Mouse (Mus musculus) myocyte (in vitro differentiated cells): Measurements from ENCODE around the gene Abca17. TPM values are rescaled to one million over a fixed set of nuclear protein-coding genes. Genes with fewer than 3 reads are reported as not detected.

Experiments used
- H3K27me3 ChIP-seq: one replicate; pipeline ENCODE4 v1.6.1; 2011; ENCODE audit not compliant: control insufficient read depth, insufficient read depth, insufficient read length
- H3K36me3 ChIP-seq: one replicate; pipeline ENCODE4 v1.6.1; 2011; ENCODE audit not compliant: control insufficient read depth, insufficient read depth
- H3K4me2 ChIP-seq: one replicate; pipeline ENCODE4 v1.6.1; 2011; ENCODE audit warnings: low read depth, control low read depth
- H3K4me3 ChIP-seq: one replicate; pipeline ENCODE4 v1.5.1; 2011; ENCODE audit warnings: mild to moderate bottlenecking, control low read depth, moderate library complexity
- H3K79me2 ChIP-seq: one replicate; pipeline ENCODE4 v1.6.1; 2011; ENCODE audit not compliant: control insufficient read depth, insufficient read depth
- H3ac ChIP-seq: one replicate; pipeline ENCODE4 v1.6.1; 2011; ENCODE audit not compliant: control insufficient read depth, insufficient read length
- CEBPB ChIP-seq: IDR thresholded peaks from 2 replicates; pipeline ENCODE4 v1.6.1; 2011; ENCODE audit warnings: mild to moderate bottlenecking, moderate library complexity; ENCODE audit not compliant: poor library complexity, insufficient read depth, severe bottlenecking
- E2F4 ChIP-seq: IDR thresholded peaks from one replicate; pipeline ENCODE4 v1.6.1; 2011; ENCODE audit warnings: mild to moderate bottlenecking, control low read depth, moderate library complexity; ENCODE audit not compliant: insufficient read depth
- MAX ChIP-seq: IDR thresholded peaks from one replicate; pipeline ENCODE4 v1.6.1; 2011; ENCODE audit warnings: low read depth, mild to moderate bottlenecking, control low read depth
- MYOD1 ChIP-seq, 3 experiments: IDR thresholded peaks; one replicate each; pipeline ENCODE4 v1.6.1; 2011; ENCODE audit warnings: control low read depth in 2 of 3, low read depth in 2 of 3, mild to moderate bottlenecking in 2 of 3, moderate library complexity in 1 of 3; ENCODE audit not compliant: insufficient read length in 2 of 3, control insufficient read depth in 1 of 3
- MYOG ChIP-seq, 3 experiments: IDR thresholded peaks; one replicate each; pipeline ENCODE4 v1.6.1; 2011; ENCODE audit warnings: control low read depth in 2 of 3, low read depth in 2 of 3, mild to moderate bottlenecking in 2 of 3; ENCODE audit not compliant: insufficient read length in 2 of 3, control insufficient read depth in 1 of 3, insufficient read depth in 1 of 3
- POLR2A ChIP-seq: IDR thresholded peaks from one replicate; pipeline ENCODE4 v1.6.1; 2011; ENCODE audit warnings: low read depth, mild to moderate bottlenecking, control low read depth, moderate library complexity; ENCODE audit not compliant: insufficient read length
- POLR2AphosphoS2 ChIP-seq: IDR thresholded peaks from one replicate; pipeline ENCODE4 v1.6.1; 2011; ENCODE audit warnings: low read depth, control low read depth; ENCODE audit not compliant: insufficient read length
- REST ChIP-seq: IDR thresholded peaks from one replicate; pipeline ENCODE4 v1.6.1; 2011; ENCODE audit warnings: mild to moderate bottlenecking, control low read depth, moderate library complexity; ENCODE audit not compliant: insufficient read depth, insufficient read length
- SRF ChIP-seq: IDR thresholded peaks from one replicate; pipeline ENCODE4 v1.6.1; 2011; ENCODE audit warnings: low read depth; ENCODE audit not compliant: control insufficient read depth, insufficient read length
- TCF12 ChIP-seq: IDR thresholded peaks from one replicate; pipeline ENCODE4 v1.6.1; 2011; ENCODE audit warnings: mild to moderate bottlenecking, control low read depth; ENCODE audit not compliant: poor library complexity, insufficient read depth, severe bottlenecking
- TCF3 ChIP-seq: IDR thresholded peaks from one replicate; pipeline ENCODE4 v1.6.1; 2011; ENCODE audit warnings: low read depth, control low read depth; ENCODE audit not compliant: insufficient read length
- USF1 ChIP-seq: IDR thresholded peaks from one replicate; pipeline ENCODE4 v1.6.1; 2011; ENCODE audit warnings: low read depth, mild to moderate bottlenecking, control low read depth, moderate library complexity
- polyA plus RNA-seq: library from polyadenylated mRNA; unstranded; fragments of >200 nt; fragmentation: generic; extraction: Trizol; gene quantifications from one replicate; pipeline ENCODE4 v1.2.1, GENCODE M21; 2012; ENCODE audit warnings: missing spikeins

Abca17 gene
- polyA plus RNA-seq, 1 experiment = not detected

DNA sequence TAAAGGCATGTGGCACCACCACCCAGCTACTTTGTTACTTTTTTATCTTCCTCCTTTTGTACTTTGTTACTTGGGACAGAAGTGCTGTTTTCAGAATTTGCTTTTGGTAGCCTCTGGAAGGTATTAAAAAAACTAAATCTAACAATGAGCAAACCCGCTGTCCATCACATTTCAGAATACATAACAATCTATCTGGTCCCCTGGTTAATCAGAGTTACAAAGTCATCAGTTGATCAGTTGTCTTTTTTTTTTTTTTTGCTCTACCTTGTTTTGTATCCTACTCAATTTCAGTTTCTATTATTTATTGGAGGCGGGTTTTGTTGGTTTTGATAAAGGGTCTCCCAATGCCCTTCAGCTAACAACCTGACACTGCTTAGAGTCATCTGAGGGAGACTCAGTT, 98.5 kb downstream of the Abca17 start:
- H3ac ChIP-seq = no peak overlapping the region
- no peaks in the 10 kb centered on the region for H3K27me3 ChIP-seq
- H3K79me2 ChIP-seq = peaks cover 30% of the 10 kb centered on the region
- TF ChIP-seq SRF (no peak), MYOG (IDR thresholded peaks at IDR 0.05; ENCODE audit: control insufficient read depth in 1 of 3, insufficient read depth in 1 of 3, insufficient read length in 2 of 3, low read depth in 2 of 3) (no peak), TCF3 (no peak), USF1 (no peak), TCF12 (no peak), CEBPB (no peak), REST (no peak)
- H3K4me2 ChIP-seq = no peak overlapping the region
- no peaks in the 10 kb centered on the region for H3K36me3 ChIP-seq
- peak overlapping the region; percentile 64 for H3K4me3 ChIP-seq

DNA sequence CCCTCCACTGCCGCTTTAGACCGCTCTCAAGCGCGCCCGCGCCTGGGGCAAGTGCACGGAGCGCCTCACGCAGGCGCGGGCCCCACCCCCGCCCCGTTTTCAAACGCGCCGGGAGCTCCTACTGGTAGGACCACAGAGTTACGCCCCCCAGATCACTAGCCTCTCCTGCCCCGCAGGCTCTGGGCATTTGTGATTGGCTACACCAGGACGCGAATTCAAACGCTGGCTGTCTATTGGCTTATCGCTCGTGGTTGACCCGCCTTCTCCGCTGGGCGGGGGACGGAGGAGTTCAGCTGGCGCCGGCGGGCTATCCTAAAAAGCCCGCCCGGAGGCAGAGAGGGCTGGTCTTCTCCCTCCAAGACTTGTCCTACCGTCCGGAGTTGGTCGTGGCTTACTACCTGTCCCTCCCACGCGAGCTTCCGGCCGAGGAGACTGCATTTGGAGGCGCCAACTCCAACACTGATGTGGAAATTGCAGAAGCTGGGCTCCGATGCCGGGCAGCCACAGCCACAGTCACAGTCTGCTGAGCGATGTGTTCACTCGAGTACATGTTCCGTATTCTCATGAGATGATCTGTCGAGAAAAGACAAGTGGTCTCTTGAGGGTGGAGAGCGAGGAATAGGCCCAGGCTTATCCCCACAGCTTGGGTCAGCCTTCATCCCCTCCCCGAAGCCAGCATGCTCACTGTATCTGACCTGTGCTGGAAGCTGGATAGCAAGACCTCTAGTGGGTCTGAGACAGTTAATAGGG, 99.4 kb downstream of the Abca17 start, which contains the start of gene Ccnf:
Gene Ccnf, minus strand, starts transcription at position 165 of the 750 bp plus-strand sequence.
- H3K27me3 ChIP-seq = no peaks in the 10 kb centered on the region
- no peak for TF ChIP-seq CEBPB
- TF ChIP-seq POLR2AphosphoS2 = peak; percentile 66
- TF ChIP-seq POLR2A = peak; percentile 60
- TF ChIP-seq E2F4 = peak; percentile 77
- no peak for TF ChIP-seq MYOG (IDR thresholded peaks at IDR 0.05; ENCODE audit: control insufficient read depth in 1 of 3, insufficient read depth in 1 of 3, insufficient read length in 2 of 3, low read depth in 2 of 3)
- TF ChIP-seq MAX = no peak
- TF ChIP-seq MYOD1 (IDR thresholded peaks at IDR 0.05; ENCODE audit: control insufficient read depth in 1 of 3, insufficient read length in 2 of 3, low read depth in 2 of 3) = peak in 1 of 3 experiments; percentile 8
- TF ChIP-seq TCF12 = no peak
- no peak for TF ChIP-seq USF1
- peak within 1 kb of the TSS; percentile 64 for H3K4me3 ChIP-seq
- no peaks in the 10 kb centered on the region for H3K36me3 ChIP-seq
- H3ac ChIP-seq = peak within 1 kb of the TSS; percentile 93
- H3K79me2 ChIP-seq = peaks cover 30% of the 10 kb centered on the region
- H3K4me2 ChIP-seq = peak within 1 kb of the TSS; percentile 92

DNA sequence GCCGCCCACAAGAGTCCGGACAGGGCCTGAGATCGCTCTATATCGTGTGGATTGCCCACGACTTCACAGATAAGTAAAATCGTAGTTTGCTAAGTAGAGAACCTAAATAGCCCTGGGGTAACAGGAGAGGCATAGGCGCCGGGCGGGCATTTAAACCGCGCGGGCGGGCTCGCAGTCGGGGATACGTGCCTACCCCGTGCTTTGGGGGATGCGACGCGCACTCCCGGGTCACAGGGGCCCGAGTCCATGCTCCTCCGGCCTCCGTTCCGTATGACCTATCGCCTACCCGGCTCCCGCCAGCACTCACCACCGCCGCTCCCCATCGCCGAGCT, 99.9 kb downstream of the Abca17 start:
- Histone ChIP-seq H3ac (peak overlapping the region; percentile 93), H3K4me2 (peak overlapping the region; percentile 82), H3K27me3 (no peaks in the 10 kb centered on the region), H3K79me2 (peaks cover 30% of the 10 kb centered on the region), H3K36me3 (no peaks in the 10 kb centered on the region), H3K4me3 (peak overlapping the region; percentile 64)
- TF ChIP-seq CEBPB (no peak), POLR2A (peak; percentile 90), REST (peak; percentile 24), TCF12 (no peak), MYOD1 (IDR thresholded peaks at IDR 0.05; ENCODE audit: control insufficient read depth in 1 of 3, insufficient read length in 2 of 3, low read depth in 2 of 3) (no peak), POLR2AphosphoS2 (peak; percentile 86)

DNA sequence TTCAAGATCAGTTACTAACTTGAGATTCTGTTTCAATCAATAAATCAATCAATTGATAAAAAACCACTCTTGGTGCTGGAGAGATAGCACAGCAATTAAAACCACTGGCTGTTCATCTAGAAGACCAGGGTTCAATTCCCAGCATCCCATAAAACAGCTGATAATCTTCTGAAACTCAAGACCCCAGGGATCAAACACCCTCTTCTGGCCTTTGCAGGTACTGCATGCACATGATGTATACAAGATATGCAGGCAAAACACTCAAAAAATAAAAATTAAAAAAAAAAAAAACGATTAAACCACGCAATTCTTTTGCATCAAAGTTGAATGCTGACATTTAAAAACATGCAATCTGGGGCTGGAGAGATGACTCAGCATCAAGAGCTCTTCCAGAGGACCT, 102.2 kb downstream of the Abca17 start:
- Histone ChIP-seq H3K4me3 (no peak overlapping the region), H3K27me3 (no peaks in the 10 kb centered on the region), H3ac (no peak overlapping the region), H3K36me3 (no peaks in the 10 kb centered on the region), H3K4me2 (no peak overlapping the region), H3K79me2 (peaks cover 30% of the 10 kb centered on the region)
- TF ChIP-seq MYOD1 (IDR thresholded peaks at IDR 0.05; ENCODE audit: control insufficient read depth in 1 of 3, insufficient read length in 2 of 3, low read depth in 2 of 3) (no peak), REST (no peak), POLR2A (no peak), E2F4 (no peak), MYOG (IDR thresholded peaks at IDR 0.05; ENCODE audit: control insufficient read depth in 1 of 3, insufficient read depth in 1 of 3, insufficient read length in 2 of 3, low read depth in 2 of 3) (no peak), SRF (no peak), USF1 (no peak), POLR2AphosphoS2 (no peak), TCF12 (no peak), CEBPB (no peak), MAX (no peak), TCF3 (no peak)

GRCm38 (mm10) chr17:24244061-24244460, 106.8 kb downstream of the Abca17 start:
- Histone ChIP-seq H3K36me3 (peaks cover 18% of the 10 kb centered on the region), H3K79me2 (peaks cover 11% of the 10 kb centered on the region), H3K4me3 (no peak overlapping the region), H3K27me3 (no peaks in the 10 kb centered on the region), H3ac (no peak overlapping the region), H3K4me2 (peak overlapping the region; percentile 50)
- TF ChIP-seq MAX (no peak), REST (no peak), MYOG (IDR thresholded peaks at IDR 0.05; ENCODE audit: control insufficient read depth in 1 of 3, insufficient read depth in 1 of 3, insufficient read length in 2 of 3, low read depth in 2 of 3) (no peak), TCF12 (no peak), E2F4 (no peak), TCF3 (no peak), POLR2A (no peak), USF1 (no peak), POLR2AphosphoS2 (no peak), SRF (no peak), CEBPB (no peak), MYOD1 (IDR thresholded peaks at IDR 0.05; ENCODE audit: control insufficient read depth in 1 of 3, insufficient read length in 2 of 3, low read depth in 2 of 3) (no peak)
